Mouse (Mus musculus) hindbrain, embryonic 14.5 days (tissue): ENCODE data around the gene Trp53tg5. TPM values are rescaled to one million over a fixed set of nuclear protein-coding genes. Genes with fewer than 3 reads are reported as not detected.

Source experiments
- ATAC-seq: fragments of 200-750 bp; cut with Nextera tagmentation; 2 replicates; pipeline ENCODE4 v1.8.0; 2017; ENCODE audit warnings: moderate number of reproducible peaks, mild to moderate bottlenecking, moderate TSS enrichment, moderate library complexity; ENCODE audit not compliant: low FRiP score
- DNase-seq: peaks from one replicate; pipeline ENCODE4 v3.0.0-alpha.2; 2015; ENCODE audit warnings: low spot score
- H3K27ac ChIP-seq: fragments of 300-500 bp; sonication (generic); 2 replicates; pipeline ENCODE4 v1.5.1; 2014; ENCODE audit warnings: mild to moderate bottlenecking, moderate library complexity
- H3K27me3 ChIP-seq: fragments of 300-500 bp; sonication (generic); 2 replicates; pipeline ENCODE4 v1.6.1; 2014; ENCODE audit warnings: mild to moderate bottlenecking, low read length, mixed read lengths; ENCODE audit not compliant: control insufficient read depth, insufficient read depth
- H3K36me3 ChIP-seq: fragments of 300-500 bp; sonication (generic); replicated peaks from 2 replicates; pipeline ENCODE4 v1.6.1; 2014; ENCODE audit not compliant: control insufficient read depth, insufficient read depth
- H3K4me1 ChIP-seq: fragments of 300-500 bp; sonication (generic); replicated peaks from 2 replicates; pipeline ENCODE4 v1.6.1; 2014; ENCODE audit warnings: antibody characterized with exemption, low read length, mixed read lengths; ENCODE audit not compliant: control insufficient read depth, insufficient read depth
- H3K4me2 ChIP-seq: fragments of 300-500 bp; sonication (generic); replicated peaks from 2 replicates; pipeline ENCODE4 v1.6.1; 2014; ENCODE audit warnings: mild to moderate bottlenecking, moderate library complexity
- H3K4me3 ChIP-seq: fragments of 300-500 bp; sonication (generic); replicated peaks from 2 replicates; pipeline ENCODE4 v1.5.1; 2014; ENCODE audit warnings: mild to moderate bottlenecking, low read length
- H3K9ac ChIP-seq: fragments of 300-500 bp; sonication (generic); 2 replicates; pipeline ENCODE4 v1.6.1; 2014
- H3K9me3 ChIP-seq: fragments of 300-500 bp; sonication (generic); 2 replicates; pipeline ENCODE4 v1.6.1; 2016; ENCODE audit warnings: low read length; ENCODE audit not compliant: control insufficient read depth
- WGBS: fragments of 180-500 bp; shearing (Covaris S2); extraction: QIAGEN DNeasy Blood & Tissue Kit; methylation state at CpG from one replicate; pipeline ENCODE4 v1.1.7; 2014; 5-methylcytosine and 5-hydroxymethylcytosine counted together
- polyA plus RNA-seq: library from polyadenylated mRNA; unstranded; fragments of >200 nt; fragmentation: Nextera tagmentation; extraction: Ambion mirVana; gene quantifications from 2 replicates; pipeline ENCODE4 v1.2.1, GENCODE M21; 2014

Trp53tg5 gene
- polyA plus RNA-seq, 1 experiment from 2014 or later: 0.28 TPM

- Histone ChIP-seq H3K4me2 (no peak overlapping the region), H3K27ac (no peak overlapping the region), H3K36me3 (no peaks in the 10 kb centered on the region), H3K9me3 (no peaks in the 10 kb centered on the region), H3K9ac (no peak overlapping the region), H3K4me1 (0 out of 2 replicates have a peak, but pooled peaks cover 6% of the 10 kb centered on the region), H3K27me3 (no peaks in the 10 kb centered on the region), H3K4me3 (no peak overlapping the region)
- 82% methylated on average over 10 of the region's 10 CpGs for WGBS
- DNase-seq (no peak), ATAC-seq (no peak)
Observed at GRCm38 (mm10) chr2:164454846-164455245, 18.7 kb downstream of the Trp53tg5 start.

GRCm38 (mm10) chr2:164453887-164454500 is 19.5 kb downstream of the Trp53tg5 start:
- no peaks in the 10 kb centered on the region for H3K9me3 ChIP-seq
- DNase-seq (no peak), ATAC-seq (no peak)
- WGBS: 67% methylated on average over 7 of the region's 7 CpGs
- H3K27ac ChIP-seq: no peak overlapping the region
- H3K36me3 ChIP-seq: no peaks in the 10 kb centered on the region
- no peak overlapping the region for H3K4me2 ChIP-seq
- H3K4me3 ChIP-seq: no peak overlapping the region
- 0 out of 2 replicates have a peak, but pooled peaks cover 6% of the 10 kb centered on the region for H3K4me1 ChIP-seq
- H3K27me3 ChIP-seq: no peaks in the 10 kb centered on the region
- no peak overlapping the region for H3K9ac ChIP-seq

GRCm38 (mm10) chr2:164453047-164453757 is 20.3 kb downstream of the Trp53tg5 start:
- Histone ChIP-seq H3K9me3 (no peaks in the 10 kb centered on the region), H3K36me3 (no peaks in the 10 kb centered on the region), H3K4me1 (0 out of 2 replicates have a peak, but pooled peaks cover 6% of the 10 kb centered on the region), H3K4me2 (no peak overlapping the region), H3K9ac (no peak overlapping the region), H3K27ac (no peak overlapping the region), H3K27me3 (no peaks in the 10 kb centered on the region), H3K4me3 (no peak overlapping the region)
- ATAC-seq (no peak), DNase-seq (no peak)
- WGBS: 80% methylated on average over 14 of the region's 14 CpGs

- no peak overlapping the region for H3K4me3 ChIP-seq
- H3K4me1 ChIP-seq: 0 out of 2 replicates have a peak, but pooled peaks cover 6% of the 10 kb centered on the region
- H3K36me3 ChIP-seq: no peaks in the 10 kb centered on the region
- H3K9ac ChIP-seq: no peak overlapping the region
- ATAC-seq: no peak
- WGBS: 44% methylated on average over 13 of the region's 13 CpGs
- H3K27ac ChIP-seq: no peak overlapping the region
- H3K9me3 ChIP-seq: no peaks in the 10 kb centered on the region
- H3K27me3 ChIP-seq: no peaks in the 10 kb centered on the region
- H3K4me2 ChIP-seq: no peak overlapping the region
- no peak for DNase-seq
Observed at GRCm38 (mm10) chr2:164452000-164452676, 21.4 kb downstream of the Trp53tg5 start.

GRCm38 (mm10) chr2:164449341-164450042 is 24.0 kb downstream of the Trp53tg5 start:
- Histone ChIP-seq H3K27me3 (no peaks in the 10 kb centered on the region), H3K9me3 (no peaks in the 10 kb centered on the region), H3K9ac (no peak overlapping the region), H3K4me2 (no peak overlapping the region), H3K4me1 (no peaks in the 10 kb centered on the region), H3K27ac (no peak overlapping the region), H3K4me3 (no peak overlapping the region), H3K36me3 (no peaks in the 10 kb centered on the region)
- ATAC-seq (no peak), DNase-seq (no peak)
- WGBS: 86% methylated on average over 14 of the region's 14 CpGs

- no peak for ATAC-seq
Observed at GRCm38 (mm10) chr2:164448921-164449320, 24.6 kb downstream of the Trp53tg5 start.

GRCm38 (mm10) chr2:164448140-164448539 is 25.4 kb downstream of the Trp53tg5 start:
- no peak for ATAC-seq
- Histone ChIP-seq H3K36me3 (no peaks in the 10 kb centered on the region), H3K27me3 (no peaks in the 10 kb centered on the region), H3K27ac (no peak overlapping the region), H3K9me3 (no peaks in the 10 kb centered on the region), H3K9ac (no peak overlapping the region), H3K4me2 (no peak overlapping the region), H3K4me1 (no peaks in the 10 kb centered on the region), H3K4me3 (no peak overlapping the region)
- WGBS: 86% methylated on average over 1 of the region's 1 CpGs
- no peak for DNase-seq

More at GRCm38 (mm10) chr2:164448921-164449320, 24.6 kb downstream of the Trp53tg5 start:
- DNase-seq: no peak
- H3K36me3 ChIP-seq: no peaks in the 10 kb centered on the region
- no peak overlapping the region for H3K4me3 ChIP-seq
- no peak overlapping the region for H3K4me2 ChIP-seq
- no peak overlapping the region for H3K9ac ChIP-seq
- H3K27ac ChIP-seq: no peak overlapping the region
- H3K9me3 ChIP-seq: no peaks in the 10 kb centered on the region
- H3K4me1 ChIP-seq: no peaks in the 10 kb centered on the region
- H3K27me3 ChIP-seq: no peaks in the 10 kb centered on the region
- WGBS: 79% methylated on average over 5 of the region's 5 CpGs

GRCm38 (mm10) chr2:164446086-164446469 is 27.4 kb downstream of the Trp53tg5 start:
- no peak overlapping the region for H3K9ac ChIP-seq
- ATAC-seq (no peak), DNase-seq (no peak)
- H3K9me3 ChIP-seq: no peaks in the 10 kb centered on the region
- no peak overlapping the region for H3K4me3 ChIP-seq
- H3K4me2 ChIP-seq: no peak overlapping the region
- H3K4me1 ChIP-seq: peaks cover 7% of the 10 kb centered on the region
- no peak overlapping the region for H3K27ac ChIP-seq
- H3K36me3 ChIP-seq: no peaks in the 10 kb centered on the region
- WGBS: 88% methylated on average over 3 of the region's 3 CpGs
- H3K27me3 ChIP-seq: peaks cover 17% of the 10 kb centered on the region
